Mouse (Mus musculus) 416B (cell line): ENCODE data around the gene Syt1.

Experiments used
- DNase-seq: peaks from one replicate; pipeline ENCODE4 v3.0.0; 2011; ENCODE audit warnings: low read depth

Syt1 gene

GRCm38 (mm10) chr10:109010241-109011193, at the start of gene Syt1:
Gene Syt1 (minus strand): TSS chr10:109010982.
- no peak for DNase-seq

- no peak for DNase-seq
These were observed 45.7 kb upstream of the Syt1 start for GRCm38 (mm10) chr10:109056500-109056899.

- no peak for DNase-seq
These were observed 36.8 kb upstream of the Syt1 start for GRCm38 (mm10) chr10:109047537-109047936.

GRCm38 (mm10) chr10:109046988-109047387, 36.2 kb upstream of the Syt1 start:
- no peak for DNase-seq

GRCm38 (mm10) chr10:109011226-109012165, 714 bp upstream of the Syt1 start:
- no peak for DNase-seq

GRCm38 (mm10) chr10:109009831-109010230, 951 bp downstream of the Syt1 start:
- no peak for DNase-seq

- no peak for DNase-seq
These were observed 2.3 kb downstream of the Syt1 start for GRCm38 (mm10) chr10:109008456-109008855.

GRCm38 (mm10) chr10:109003482-109003881, 7.3 kb downstream of the Syt1 start:
- DNase-seq, result no peak

- no peak for DNase-seq
These were observed 23.5 kb downstream of the Syt1 start for GRCm38 (mm10) chr10:108987250-108987649.

- DNase-seq, result no peak
These were observed 31.1 kb downstream of the Syt1 start for GRCm38 (mm10) chr10:108979660-108980059.

- no peak for DNase-seq
These were observed 55.8 kb downstream of the Syt1 start for GRCm38 (mm10) chr10:108954952-108955351.

- DNase-seq, result no peak
These were observed 58.6 kb downstream of the Syt1 start for GRCm38 (mm10) chr10:108952182-108952581.

GRCm38 (mm10) chr10:108936838-108937430, 73.8 kb downstream of the Syt1 start:
- no peak for DNase-seq

- DNase-seq, result no peak
These were observed 80.5 kb downstream of the Syt1 start for GRCm38 (mm10) chr10:108930299-108930698.

- DNase-seq, result no peak
These were observed 81.1 kb downstream of the Syt1 start for GRCm38 (mm10) chr10:108929676-108930075.

- no peak for DNase-seq
These were observed 105.5 kb downstream of the Syt1 start for GRCm38 (mm10) chr10:108905264-108905663.

GRCm38 (mm10) chr10:108904371-108904770, 106.4 kb downstream of the Syt1 start:
- DNase-seq, result no peak

GRCm38 (mm10) chr10:108896529-108896928, 114.3 kb downstream of the Syt1 start:
- DNase-seq, result no peak

- DNase-seq, result no peak
These were observed 117.5 kb downstream of the Syt1 start for GRCm38 (mm10) chr10:108893288-108893687.

GRCm38 (mm10) chr10:108892441-108892840, 118.3 kb downstream of the Syt1 start:
- no peak for DNase-seq

GRCm38 (mm10) chr10:108889084-108889483, 121.7 kb downstream of the Syt1 start:
- DNase-seq, result no peak

GRCm38 (mm10) chr10:108886781-108887180, 124.0 kb downstream of the Syt1 start:
- no peak for DNase-seq
